Mouse (Mus musculus): ENCODE data around the gene Iscu. TPM values are rescaled to one million over a fixed set of nuclear protein-coding genes. Genes with fewer than 3 reads are reported as not detected.

Gene Iscu
- total RNA-seq (2021), result 10 to 100 TPM; 39.9 to 43.0 TPM

DNA sequence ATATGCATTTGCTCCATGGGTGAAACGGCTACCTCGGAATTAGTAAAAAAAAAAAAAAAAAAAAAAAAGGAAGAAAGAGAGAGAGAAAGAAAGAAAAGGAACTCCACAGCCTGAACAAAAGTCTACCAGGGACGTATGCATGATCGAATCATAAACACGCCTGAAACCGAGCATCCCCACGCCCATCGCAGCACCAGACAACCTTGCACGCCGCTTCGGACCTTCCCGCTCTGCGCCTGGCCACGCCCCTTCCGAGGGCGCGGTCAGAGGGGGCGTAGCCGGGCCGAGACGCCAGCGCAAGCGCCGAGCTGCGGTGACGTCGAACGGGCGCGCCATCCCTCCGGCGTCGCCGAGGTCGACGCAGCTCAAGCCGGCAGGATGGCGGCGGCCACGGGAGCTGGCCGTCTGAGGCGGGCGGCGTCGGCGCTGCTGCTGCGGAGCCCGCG lies at the start of gene Iscu, which contains the start of gene Sart3:
TSS of gene Iscu (plus strand) at position 299 of the 446 bp plus-strand sequence.
TSS of gene Sart3 (minus strand) at position 61 of the 446 bp plus-strand sequence.
- DNase-seq, result peak; percentile 96
- intact Hi-C loops (cut with DNase I), result loop anchor here (5.0 to 10.0 kb wide), 2 partner anchors 45 to 172 kb away; no protein-coding TSS in a partner anchor

DNA sequence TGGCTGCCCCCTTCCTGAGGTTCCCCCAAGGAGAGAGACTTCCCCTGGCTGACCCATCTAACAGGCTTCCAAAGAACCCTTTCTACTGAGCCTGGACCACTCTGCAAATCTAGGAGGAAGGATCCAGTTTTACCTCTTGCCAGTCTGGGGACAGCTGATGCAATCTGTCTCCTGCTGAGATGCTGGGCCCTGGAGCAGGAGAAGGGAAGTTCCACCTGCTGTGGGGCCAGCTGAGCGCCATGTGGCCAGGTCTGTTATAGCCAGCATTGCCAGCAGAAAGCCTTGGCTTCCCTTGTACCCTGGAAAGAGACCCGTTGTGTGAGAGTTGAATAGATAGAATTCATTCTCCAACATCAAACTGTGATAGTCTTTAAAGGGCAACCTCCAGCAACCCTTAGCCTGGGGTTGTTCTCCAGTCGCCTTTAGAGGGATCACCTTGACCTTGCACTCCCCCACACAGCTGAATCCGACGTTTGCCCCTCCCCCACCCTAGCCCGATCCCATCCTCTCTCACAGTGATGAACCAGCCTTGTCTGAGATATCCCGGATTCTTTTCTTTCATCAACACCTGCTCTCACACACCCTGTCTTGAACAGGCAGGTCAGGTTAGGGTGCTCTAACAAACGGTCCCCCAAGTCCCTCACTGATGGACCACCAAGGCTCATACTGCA lies 48.8 kb upstream of the Iscu start:
- DNase-seq, result peak; percentile 93
- intact Hi-C loops (cut with DNase I), result loop anchor here (2.0 to 10.0 kb wide), 3 partner anchors 143 to 357 kb away; no protein-coding TSS in a partner anchor

- DNase-seq, result peak; percentile 91
- intact Hi-C loops (cut with DNase I), result loop anchor here (2.0 to 10.0 kb wide), 2 partner anchors 250 to 358 kb away; no protein-coding TSS in a partner anchor
Observed at GRCm38 (mm10) chr5:113724446-113724845, 48.1 kb upstream of the Iscu start, which contains the start of gene 1700069L16Rik. Gene 1700069L16Rik (minus strand): TSS chr5:113724772.

- intact Hi-C loops (cut with DNase I), result loop anchor here (2.0 to 10.0 kb wide), 2 partner anchors 251 to 359 kb away; no protein-coding TSS in a partner anchor
- DNase-seq, result no peak
Observed at GRCm38 (mm10) chr5:113725417-113725816, 47.1 kb upstream of the Iscu start.

- intact Hi-C loops (cut with DNase I), result loop anchor here (10.0 kb wide), 1 partner anchor 252 kb away; no protein-coding TSS in a partner anchor
- DNase-seq, result no peak
Observed at GRCm38 (mm10) chr5:113726618-113727017, 45.9 kb upstream of the Iscu start.

- DNase-seq, result no peak
- intact Hi-C loops (cut with DNase I), result loop anchor here (10.0 kb wide), 1 partner anchor 252 kb away; no protein-coding TSS in a partner anchor
Observed at GRCm38 (mm10) chr5:113727238-113727637, 45.3 kb upstream of the Iscu start.

GRCm38 (mm10) chr5:113728011-113728410 lies 44.5 kb upstream of the Iscu start:
- intact Hi-C loops (cut with DNase I), result loop anchor here (10.0 kb wide), 1 partner anchor 253 kb away; no protein-coding TSS in a partner anchor
- DNase-seq, result peak; percentile 61

- DNase-seq, result no peak
- intact Hi-C loops (cut with DNase I), result loop anchor here (10.0 kb wide), 1 partner anchor 254 kb away; no protein-coding TSS in a partner anchor
Observed at GRCm38 (mm10) chr5:113728691-113729090, 43.9 kb upstream of the Iscu start.

DNA sequence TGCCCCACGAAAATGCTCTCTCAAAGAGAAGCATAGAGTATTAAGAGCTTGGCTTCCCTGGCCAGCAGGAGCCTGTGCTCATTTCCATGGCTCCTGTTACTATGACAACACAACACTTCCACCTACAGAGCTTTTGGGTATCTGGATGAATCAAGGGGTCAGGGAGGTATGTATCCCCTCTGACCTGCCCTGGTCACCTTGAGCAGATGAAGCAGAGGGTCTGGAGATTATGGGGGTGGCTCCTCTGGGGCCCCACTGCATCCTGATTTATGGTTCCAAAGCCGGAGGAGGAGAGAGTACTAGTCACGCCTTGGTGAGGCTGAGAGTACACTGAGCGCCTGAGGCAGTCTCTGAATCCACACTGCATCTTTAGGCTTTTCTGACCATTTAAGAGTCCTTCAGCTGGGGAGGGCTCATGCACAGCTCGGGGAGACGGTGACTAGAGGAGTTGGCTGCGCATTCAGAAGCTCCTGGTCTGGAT lies 41.9 kb upstream of the Iscu start:
- intact Hi-C loops (cut with DNase I), result no loop called here
- no peak for DNase-seq

GRCm38 (mm10) chr5:113731174-113731573 lies 41.4 kb upstream of the Iscu start:
- DNase-seq, result no peak
- intact Hi-C loops (cut with DNase I), result no loop called here

GRCm38 (mm10) chr5:113732182-113732581 lies 40.4 kb upstream of the Iscu start:
- intact Hi-C loops (cut with DNase I), result loop anchor here (2.0 kb wide), 1 partner anchor 365 kb away; no protein-coding TSS in a partner anchor
- peak; percentile 78 for DNase-seq

DNA sequence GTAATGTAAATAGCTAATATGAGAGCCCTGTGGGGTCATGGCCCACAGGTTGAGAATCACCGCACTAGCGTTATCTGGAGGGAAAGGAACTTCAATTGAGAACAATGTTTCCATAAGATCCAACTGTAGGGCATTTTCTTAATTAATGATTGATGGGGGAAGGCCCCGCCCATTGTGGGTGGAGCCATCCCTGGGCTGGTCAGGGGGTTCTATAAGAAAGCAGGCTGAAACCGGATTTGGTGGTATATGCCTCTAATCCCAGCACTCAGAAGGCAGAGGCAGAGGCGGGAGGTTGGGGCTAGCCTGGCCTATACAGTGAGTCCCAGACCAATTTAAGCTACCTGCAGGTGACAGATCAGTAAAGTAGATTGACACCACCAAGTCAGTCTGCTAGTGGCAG lies 38.2 kb upstream of the Iscu start:
- no peak for DNase-seq
- intact Hi-C loops (cut with DNase I), result no loop called here

- DNase-seq, result no peak
- intact Hi-C loops (cut with DNase I), result no loop called here
Observed at GRCm38 (mm10) chr5:113735023-113735344, 37.6 kb upstream of the Iscu start.

DNA sequence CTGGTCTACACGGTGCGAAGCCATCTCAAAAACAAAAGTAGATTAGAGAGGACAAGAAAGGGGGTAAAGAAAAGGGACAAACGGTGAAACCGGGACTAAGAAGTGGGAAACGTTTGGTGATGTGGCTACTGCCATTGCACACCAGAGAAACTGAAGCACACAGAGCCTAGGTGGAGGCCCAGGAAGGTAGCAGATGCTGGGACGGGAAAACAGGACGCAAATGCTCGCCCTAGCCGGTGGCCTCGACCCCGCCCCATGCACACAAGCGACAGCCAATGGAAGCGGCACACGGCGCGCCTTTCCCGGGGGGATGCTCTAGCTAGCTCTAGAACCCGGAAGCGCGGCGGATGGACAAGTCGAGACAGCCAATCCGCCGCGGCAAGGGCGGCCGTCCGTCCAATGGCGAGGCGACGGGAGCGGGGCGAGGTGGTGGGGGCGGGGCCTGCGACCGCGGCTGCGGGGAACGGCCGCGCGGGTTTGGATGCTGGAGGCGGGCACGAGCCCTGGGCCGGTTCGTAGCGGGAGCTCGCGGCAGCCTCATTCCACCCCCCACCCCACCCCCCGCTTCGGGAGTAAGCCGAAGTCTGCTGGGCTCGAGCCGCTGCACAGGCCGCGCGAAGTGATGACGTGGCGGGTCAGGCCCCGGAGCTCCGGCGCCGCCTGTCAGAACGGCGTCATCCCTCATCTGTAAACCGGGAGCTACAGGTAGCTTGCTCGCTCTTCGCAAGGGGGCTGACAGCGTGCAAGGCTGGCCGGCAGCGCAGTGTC lies 37.0 kb upstream of the Iscu start, which contains the start of gene Ficd:
TSS of gene Ficd (plus strand) at position 459 of the 768 bp plus-strand sequence.
- intact Hi-C loops (cut with DNase I), result no loop called here
- DNase-seq, result peak; percentile 97

- intact Hi-C loops (cut with DNase I), result no loop called here
- DNase-seq, result no peak
Observed at GRCm38 (mm10) chr5:113736113-113736502, 36.4 kb upstream of the Iscu start.

GRCm38 (mm10) chr5:113736522-113737164 lies 35.9 kb upstream of the Iscu start:
- intact Hi-C loops (cut with DNase I), result no loop called here
- DNase-seq, result no peak

DNA sequence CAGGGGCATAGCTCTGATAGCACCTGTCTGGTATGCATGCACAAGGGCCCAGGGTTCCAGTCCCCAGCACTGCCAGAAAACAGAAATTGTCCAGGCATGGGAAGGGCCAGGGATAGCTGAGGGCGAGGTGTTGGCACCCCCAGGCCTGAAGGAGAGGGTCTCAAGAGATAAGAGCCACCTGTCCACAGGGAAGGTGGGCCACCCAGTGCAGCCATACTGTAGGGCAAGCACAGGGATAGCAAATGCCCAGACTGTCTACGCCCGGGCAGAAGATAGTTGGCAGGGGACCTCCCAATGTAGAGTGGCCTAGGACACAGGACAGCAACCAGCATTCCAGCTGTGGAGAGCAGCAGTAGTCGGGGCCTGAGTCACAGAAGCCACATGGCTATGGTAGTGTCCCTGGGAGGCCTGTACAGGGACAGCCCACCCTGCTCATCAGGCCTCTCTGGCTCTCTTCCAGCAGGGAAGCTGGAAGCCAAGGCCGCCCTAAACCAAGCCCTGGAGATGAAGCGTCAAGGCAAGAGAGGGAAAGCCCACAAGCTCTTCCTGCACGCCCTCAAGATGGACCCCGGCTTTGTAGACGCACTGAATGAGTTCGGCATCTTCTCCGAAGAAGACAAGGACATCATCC lies 34.8 kb upstream of the Iscu start:
- intact Hi-C loops (cut with DNase I), result no loop called here
- DNase-seq, result no peak

DNA sequence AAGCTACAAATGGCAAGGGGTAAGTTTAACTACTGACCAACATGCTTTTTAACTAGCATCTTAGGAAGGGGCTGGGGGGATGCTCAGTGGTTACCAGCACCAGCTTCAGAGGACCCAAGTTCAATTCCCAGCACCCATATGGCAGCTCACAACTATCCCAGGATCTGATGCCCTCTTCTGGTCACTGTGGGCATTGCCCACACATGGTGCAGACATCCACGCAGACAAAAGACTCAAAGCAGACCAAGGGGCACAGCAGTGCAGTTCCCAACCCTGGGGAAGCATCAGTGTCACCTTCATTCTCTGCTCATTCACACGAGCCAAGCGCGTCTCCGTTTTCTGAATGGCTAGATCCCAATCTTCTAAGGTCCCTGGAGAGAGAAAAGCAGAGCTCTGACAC lies 24.9 kb upstream of the Iscu start:
- intact Hi-C loops (cut with DNase I), result no loop called here
- DNase-seq, result no peak

DNA sequence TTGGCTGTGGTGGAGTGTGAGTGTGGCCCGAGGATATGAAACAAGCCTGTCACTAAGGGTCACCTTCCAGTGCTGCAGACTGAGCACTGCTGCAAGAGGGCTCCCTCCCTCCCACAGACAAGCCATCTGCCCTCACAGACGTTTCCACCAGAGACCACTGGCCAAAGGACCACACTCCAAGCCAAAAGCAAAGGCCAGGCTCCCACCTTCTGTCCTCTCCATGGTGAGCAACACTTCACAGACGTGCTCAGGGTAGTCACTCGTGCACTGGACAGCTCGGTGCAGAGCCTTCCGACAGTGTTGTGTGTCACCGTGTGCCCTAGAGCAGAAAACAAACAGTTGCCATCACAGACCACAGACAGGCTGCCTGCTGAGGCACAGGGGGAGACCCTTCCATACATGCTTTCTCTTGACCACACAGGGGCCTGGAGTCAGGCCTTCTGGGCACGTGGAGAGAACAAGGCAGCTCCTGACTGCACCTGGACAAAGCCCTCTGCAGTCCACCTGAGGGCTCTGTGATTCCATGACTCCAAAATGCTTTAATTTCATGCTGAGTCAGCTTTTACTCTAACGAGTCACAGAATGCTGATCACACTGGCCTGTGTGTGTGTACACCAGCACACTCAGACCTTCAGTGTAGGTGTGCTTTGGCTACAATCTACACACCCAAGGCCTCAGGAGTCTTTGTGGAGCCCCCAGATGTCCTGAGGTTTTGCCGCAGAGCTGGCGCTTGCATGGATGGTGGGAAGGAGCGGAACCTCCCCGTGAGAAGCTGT lies 23.8 kb upstream of the Iscu start:
- intact Hi-C loops (cut with DNase I), result no loop called here
- DNase-seq, result peak; percentile 66

Data from left cerebral cortex, postnatal 4 days (tissue).